Mouse (Mus musculus) heart, postnatal 4 days (tissue): Measurements from ENCODE around the gene Pou6f1. TPM values are rescaled to one million over a fixed set of nuclear protein-coding genes. Genes with fewer than 3 reads are reported as not detected.
"Not testable (repeated sequence)": the region's sequence is repeated elsewhere in the genome, so short reads cannot be mapped to it uniquely, and the experiment has no call there.

ENCODE experiments used
- DNase-seq: peaks from one replicate; pipeline ENCODE4 v3.0.0; 2021
- total RNA-seq, 2 experiments: library from RNA; stranded (reverse); gene quantifications; 2 replicates each; pipeline ENCODE4 v1.2.3; 2021

Pou6f1 gene
- total RNA-seq, 2 experiments from 2014 or later, result 26.3 to 29.3 TPM

DNA sequence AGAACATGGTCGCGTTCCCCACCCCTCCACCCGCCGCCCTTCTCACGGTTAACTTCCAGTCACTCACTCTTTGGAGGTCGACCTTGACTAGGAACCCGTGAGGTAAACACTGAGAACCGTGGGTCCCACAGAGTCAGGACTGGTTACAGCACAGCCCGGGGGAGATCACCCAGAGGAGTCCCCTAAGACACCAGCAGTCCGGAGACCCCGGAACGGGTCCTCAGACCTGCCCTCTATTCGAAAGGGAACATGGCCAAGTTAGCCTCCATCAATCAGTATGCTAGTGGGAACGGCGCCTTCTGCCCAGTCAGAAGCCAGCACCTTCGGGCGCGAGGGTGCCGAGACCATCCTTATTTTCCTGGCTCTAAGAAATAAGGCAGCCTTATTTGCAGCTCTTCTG, 16.4 kb upstream of the Pou6f1 start:
- no peak for DNase-seq

- DNase-seq, result peak; percentile 96
Measured at GRCm38 (mm10) chr15:100615825-100616220, 16.0 kb upstream of the Pou6f1 start.

DNA sequence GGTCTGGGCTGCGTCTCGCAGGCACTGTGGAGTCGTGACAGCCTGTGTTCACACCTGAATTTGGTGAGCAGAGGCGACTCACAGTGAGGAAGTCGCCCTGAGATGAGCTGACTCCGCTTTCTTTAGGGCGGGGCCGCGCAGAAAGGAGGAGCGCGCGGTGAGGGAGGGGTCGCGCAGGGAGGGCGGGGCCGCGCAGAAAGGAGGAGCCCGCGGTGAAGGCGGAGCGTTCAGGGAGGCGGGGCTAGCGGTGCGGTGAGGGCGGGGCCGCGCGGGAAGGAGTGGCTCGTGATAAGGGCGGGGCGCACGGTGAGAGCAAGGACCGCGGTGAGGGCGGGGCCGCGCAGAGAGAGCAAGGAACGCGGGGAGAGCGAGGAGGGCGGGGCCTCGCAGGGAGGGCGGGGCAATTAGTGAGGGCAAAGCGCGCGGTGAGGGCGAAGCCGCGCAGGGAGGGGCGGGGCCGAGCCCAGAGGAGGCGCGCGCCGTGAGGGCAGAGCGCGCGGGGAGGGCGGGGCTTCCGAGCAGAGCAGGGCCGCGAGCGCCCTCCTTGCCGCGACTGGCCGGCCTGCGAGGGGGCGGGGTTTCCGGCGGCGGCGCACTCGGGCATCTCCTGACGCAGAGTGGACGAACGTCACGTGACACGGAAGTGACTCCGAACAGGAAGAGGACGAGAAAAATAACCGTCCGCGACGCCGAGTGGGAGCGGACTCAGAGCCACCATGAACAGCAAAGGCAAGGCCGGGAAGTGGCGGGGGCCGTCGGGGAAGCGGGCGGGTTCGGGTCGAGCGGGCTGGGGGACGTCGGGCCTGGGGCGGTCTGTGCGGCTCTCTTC, 15.4 kb upstream of the Pou6f1 start, which contains the start of gene Dazap2:
Gene Dazap2, plus strand, starts transcription at position 354 of the 829 bp plus-strand sequence.
- peak; percentile 99 for DNase-seq

DNA sequence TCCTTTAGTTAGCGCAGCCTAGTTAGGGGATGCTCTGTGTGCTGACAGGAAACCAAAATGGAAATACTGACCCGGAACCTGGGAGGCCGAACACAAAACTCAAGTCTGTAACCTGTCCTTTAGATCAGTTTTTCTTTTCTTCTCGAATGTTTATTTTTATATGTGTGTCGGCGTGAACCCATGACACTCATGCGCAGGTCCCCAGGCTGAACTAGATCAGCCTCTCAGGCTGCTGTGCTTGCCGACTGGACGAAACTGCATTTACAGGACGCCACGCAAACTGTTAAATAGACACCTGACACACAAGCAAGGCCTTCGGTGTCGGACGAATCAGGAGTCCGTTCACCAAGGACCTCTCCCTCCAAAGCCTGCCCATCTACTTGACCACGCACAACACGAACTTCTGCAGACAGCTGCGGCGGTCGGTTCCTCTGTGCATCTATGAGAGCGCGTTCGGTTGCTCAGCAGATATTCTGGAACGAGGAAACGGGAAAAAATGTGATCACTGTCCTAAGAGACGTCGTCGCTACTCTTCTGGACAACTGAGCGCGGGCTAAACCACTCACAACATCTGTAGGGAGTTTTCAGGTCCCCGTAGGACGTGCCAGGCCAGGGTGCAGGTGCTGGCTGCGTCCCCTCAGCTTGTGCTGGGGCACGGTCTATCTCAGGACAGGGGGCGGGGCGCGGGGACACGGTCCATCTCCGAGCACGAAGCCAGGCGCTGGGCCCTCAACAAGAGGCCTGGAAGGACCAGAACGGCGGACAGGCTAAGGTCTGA, 14.6 kb upstream of the Pou6f1 start:
- DNase-seq, result no peak

DNA sequence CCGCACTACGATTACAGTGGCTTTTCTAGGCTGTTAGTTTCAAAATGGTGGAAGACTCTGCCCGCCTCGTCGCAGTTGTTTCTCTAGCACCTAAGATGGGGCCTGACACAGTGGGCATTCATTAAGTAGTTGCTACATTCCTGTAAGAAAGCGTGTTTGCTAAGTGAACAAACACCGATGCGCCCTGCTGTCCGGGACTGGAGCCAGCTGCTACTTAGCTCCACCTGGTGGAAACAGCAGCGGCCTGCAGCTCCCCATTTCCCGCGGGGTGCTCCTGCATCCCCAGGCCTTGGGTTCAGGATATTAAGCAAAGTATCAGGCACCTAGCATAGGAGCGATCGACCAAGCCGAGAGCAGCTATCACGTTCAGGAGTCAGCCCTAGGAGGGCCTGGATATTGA, 13.8 kb upstream of the Pou6f1 start:
- peak; percentile 89 for DNase-seq

- DNase-seq, result no peak
Measured at GRCm38 (mm10) chr15:100612432-100612831, 12.6 kb upstream of the Pou6f1 start.

DNA sequence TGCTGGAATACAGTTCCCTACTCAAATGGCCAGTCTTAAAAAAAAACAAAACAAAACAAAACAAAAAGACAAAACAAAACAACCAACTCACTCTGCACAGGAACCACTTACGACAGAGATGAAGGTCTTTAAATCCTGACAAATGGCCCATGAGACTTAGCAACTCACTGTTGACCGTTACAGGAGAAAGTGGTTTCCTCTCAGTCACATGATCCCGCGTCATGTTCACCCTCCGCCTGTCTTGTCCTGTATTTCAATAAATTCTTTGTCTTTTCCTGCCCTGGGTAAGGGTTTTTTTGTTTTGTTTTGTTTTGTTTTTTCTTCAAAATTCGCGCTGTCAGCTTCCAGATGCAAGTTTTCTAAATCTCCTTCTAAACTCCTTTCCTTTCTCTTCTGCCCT, 12.2 kb upstream of the Pou6f1 start:
- no peak for DNase-seq

DNA sequence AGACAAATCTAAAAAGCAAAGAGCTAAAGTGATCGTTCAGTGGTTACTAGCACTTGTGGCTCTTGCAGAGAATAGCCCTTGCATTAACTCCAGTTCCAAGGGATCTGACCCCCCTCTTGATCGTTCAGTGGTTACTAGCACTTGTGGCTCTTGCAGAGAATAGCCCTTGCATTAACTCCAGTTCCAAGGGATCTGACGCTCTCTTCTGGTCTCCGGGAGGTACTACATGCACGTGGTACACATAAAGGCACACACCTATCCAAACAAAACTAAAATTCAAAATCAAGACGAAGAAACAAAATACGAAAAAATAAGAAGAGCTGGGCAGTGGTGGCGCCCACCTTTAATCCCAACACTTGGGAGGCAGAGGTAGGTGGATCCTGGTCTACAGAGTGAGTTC, 6.9 kb upstream of the Pou6f1 start:
- DNase-seq, result not testable (repeated sequence)

GRCm38 (mm10) chr15:100601669-100602068, 1.9 kb upstream of the Pou6f1 start:
- no peak for DNase-seq

- no peak for DNase-seq
Measured at GRCm38 (mm10) chr15:100600696-100601272, 1.0 kb upstream of the Pou6f1 start.

DNA sequence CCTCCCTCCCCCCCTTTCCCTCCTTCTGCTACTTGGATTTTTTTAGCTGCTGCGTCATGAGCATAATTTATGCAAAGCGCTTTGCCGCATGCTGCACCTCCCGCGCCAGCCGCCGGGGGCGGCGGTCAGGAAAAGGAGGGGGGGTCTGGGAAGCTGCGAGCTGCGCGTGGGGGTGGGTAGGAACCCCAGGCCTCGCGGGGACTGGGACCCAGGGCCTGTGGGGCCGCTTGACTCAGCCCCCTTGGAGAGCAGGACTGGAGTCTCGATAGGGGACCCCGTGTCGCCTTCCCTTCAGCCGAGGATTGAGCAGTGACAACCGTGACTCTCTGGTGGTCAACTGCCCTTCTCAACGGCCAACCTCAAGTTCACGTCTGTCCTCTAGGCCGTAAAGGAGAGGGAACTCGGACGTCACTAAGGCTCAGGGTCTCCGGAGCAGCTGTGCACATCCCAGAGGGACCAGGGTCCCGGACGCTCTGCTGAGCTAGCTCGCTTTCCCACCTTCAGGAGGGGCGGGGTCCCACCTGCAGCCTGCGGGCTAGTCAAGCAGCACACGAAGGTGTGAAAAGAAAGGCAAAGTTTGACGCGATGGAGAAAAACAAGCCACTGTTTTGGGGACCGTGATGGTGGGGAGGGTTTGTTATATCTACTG, 387 bp upstream of the Pou6f1 start:
- peak; percentile 88 for DNase-seq

GRCm38 (mm10) chr15:100598883-100599275, 905 bp downstream of the Pou6f1 start:
- DNase-seq, result peak; percentile 61

DNA sequence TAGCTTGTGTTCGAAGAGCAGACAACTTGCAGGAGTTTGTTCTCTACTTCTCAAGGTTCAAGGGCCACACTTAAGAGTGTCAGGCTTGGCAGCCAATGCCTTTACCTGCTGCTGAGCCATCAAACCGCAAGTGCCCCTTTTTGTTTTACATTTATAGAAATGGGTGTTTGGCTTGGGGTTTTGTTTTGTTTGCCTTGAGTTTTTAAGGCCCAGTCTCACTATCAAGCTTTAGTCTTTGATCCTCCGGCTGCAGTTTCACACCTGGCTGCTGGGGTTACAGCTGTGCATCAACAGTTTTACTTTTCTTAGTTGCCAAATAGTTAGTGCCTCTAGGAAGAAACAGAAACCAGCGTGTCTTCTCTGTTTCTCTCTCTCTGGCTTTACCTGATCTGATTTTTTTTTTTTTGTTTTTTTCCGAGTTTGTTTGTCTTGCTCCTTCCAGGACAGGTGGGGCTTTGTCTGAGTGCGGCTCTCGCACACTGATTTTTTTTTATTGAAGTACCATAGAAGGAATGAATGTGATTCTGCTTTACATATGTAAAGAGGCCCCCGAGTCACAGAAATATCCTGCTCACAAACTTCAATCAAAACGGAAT, 1.4 kb downstream of the Pou6f1 start:
- no peak for DNase-seq

GRCm38 (mm10) chr15:100592817-100593216, 7.0 kb downstream of the Pou6f1 start:
- no peak for DNase-seq

DNA sequence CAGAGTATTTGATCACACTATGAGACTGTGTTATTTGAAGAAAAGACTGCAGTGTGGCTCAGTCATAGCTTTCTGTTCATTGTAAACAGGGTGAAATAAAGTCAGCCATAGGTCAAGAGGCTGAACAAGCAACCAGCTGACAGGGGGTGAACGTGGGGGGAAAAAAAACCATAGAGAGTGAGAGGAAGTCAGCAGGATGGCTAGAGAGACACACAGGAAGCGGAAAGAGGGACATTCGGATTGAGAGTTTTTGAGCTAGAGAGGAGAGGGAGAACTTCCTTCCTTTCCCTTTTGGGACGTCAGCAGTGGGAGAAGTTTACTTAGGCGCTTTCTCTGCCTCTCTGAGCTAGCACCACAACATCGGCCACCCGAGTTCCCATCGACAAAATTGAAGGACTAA, 9.3 kb downstream of the Pou6f1 start:
- no peak for DNase-seq

DNA sequence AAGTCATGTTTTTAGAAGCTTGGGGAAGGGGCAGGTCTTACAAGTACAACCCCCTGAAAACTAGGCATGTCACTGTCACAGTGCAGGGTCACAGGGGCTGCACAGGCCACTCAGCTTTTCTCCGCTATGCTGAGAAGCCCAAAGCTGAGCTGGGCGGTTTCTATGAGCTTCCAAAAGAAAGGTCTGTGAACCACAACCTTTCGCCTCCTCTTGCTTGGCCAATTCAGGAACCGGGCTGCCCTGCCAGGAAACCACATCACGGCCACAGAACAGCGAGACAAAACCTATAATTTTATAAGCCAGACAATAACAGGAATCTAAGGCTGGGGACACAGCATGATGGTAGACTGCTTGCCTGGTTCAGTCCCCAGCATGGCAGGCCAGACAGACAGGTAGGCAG, 11.5 kb downstream of the Pou6f1 start:
- no peak for DNase-seq

DNA sequence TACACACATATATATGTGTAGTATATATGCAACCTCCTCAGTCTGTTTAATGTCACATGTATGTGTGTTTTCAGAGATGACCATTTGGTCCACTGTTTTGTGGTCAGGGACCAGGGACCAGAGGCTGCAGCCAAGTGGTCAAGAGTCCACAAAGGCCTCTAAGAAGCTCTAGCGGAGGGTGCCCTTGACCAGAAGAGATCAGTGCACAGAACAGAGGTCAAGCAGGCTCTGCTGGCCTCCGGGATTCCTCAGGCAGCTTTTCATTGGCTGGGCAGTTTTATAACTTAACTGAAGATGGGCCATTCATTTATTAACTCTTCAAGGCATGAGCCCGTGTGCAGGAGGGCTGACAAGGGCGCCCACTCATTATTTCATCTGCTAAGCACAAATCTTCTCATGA, 12.6 kb downstream of the Pou6f1 start:
- no peak for DNase-seq

GRCm38 (mm10) chr15:100585931-100586330, 13.9 kb downstream of the Pou6f1 start:
- DNase-seq, result no peak

- no peak for DNase-seq
Measured at GRCm38 (mm10) chr15:100580108-100580507, 19.7 kb downstream of the Pou6f1 start.

DNA sequence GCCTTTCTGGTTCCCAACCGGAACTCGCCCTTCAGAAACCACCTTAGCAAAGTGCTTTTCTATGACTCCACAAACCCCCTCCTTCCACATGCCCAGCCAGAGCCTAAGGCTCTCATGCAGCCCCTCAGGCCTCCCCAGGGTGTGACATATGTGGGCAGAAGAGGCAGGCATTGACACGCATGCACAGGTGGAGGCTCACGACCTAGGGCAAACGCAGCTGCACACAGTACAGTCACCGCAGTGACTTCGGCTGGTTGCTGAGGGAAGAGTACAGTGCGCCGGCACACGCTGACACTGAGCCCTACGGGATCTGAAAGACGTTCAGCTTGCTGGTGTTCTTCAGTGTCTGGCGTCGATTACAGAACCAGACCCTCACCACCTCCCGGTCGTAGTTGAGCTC, 21.8 kb downstream of the Pou6f1 start:
- DNase-seq, result no peak

- no peak for DNase-seq
Measured at GRCm38 (mm10) chr15:100576810-100577209, 23.0 kb downstream of the Pou6f1 start.

DNA sequence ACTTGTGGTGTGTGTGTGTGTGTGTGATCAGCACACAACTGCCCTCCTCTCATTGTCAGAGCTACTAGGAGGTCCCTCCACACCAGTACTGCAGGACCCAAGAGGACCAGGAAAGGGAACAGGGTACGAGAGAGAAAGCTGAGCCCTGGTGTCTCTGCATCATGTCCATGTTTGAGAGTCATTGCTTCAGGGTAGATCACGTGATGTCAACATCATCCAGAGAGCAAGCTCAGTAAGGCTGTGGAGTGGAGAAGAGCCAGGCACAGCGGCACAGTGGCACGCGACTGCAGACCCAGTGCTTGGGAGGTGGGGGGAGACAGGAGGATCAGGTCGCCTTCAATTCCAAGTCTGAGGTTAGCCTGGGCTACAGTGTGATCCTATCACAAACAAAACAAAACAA, 23.4 kb downstream of the Pou6f1 start:
- no peak for DNase-seq
